Mouse (Mus musculus) megakaryocyte, embryonic 14.5 days (primary cell): ENCODE measurements at regions not wholly inside any gene's neighbourhood (a gene's known extent, or its start where the extent isn't known, plus 50 kb on each side); places are given as distances from the start of the nearest gene placed in this dataset.

ENCODE experiments used
- H3K27me3 ChIP-seq: replicated peaks from 2 replicates; pipeline ENCODE3; 2012; ENCODE audit warnings: inconsistent platforms
- H3K36me3 ChIP-seq: replicated peaks from 2 replicates; pipeline ENCODE3; 2012; ENCODE audit warnings: low read length, inconsistent platforms, mixed read lengths
- H3K4me1 ChIP-seq: 2 replicates; pipeline ENCODE4 v1.6.1; 2012; ENCODE audit warnings: inconsistent platforms
- H3K4me3 ChIP-seq: replicated peaks from 2 replicates; pipeline ENCODE3; 2012; ENCODE audit warnings: moderate library complexity, mild to moderate bottlenecking, inconsistent platforms
- H3K9me3 ChIP-seq: 2 replicates; pipeline ENCODE4 v1.6.1; 2012; ENCODE audit warnings: inconsistent platforms
- FLI1 ChIP-seq: IDR thresholded peaks from 2 replicates; pipeline ENCODE4 v1.6.1; 2012; ENCODE audit warnings: low read length, inconsistent platforms, mixed read lengths
- GATA1 ChIP-seq: IDR thresholded peaks from 3 replicates; pipeline ENCODE4 v1.6.1; 2012; ENCODE audit warnings: mixed read lengths, low read length, inconsistent platforms, borderline replicate concordance

- no peak for TF ChIP-seq GATA1
- no peak for TF ChIP-seq FLI1
- Histone ChIP-seq H3K4me1 (no peaks in the 10 kb centered on the region), H3K36me3 (no peaks in the 10 kb centered on the region), H3K4me3 (no peak overlapping the region), H3K27me3 (no peaks in the 10 kb centered on the region), H3K9me3 (peaks cover 4% of the 10 kb centered on the region)
Measured at GRCm38 (mm10) chr16:77945442-77945841, 343.5 kb upstream of the Gm11146 start.

GRCm38 (mm10) chr16:77931025-77931723 lies 329.3 kb upstream of the Gm11146 start:
- H3K4me3 ChIP-seq = no peak overlapping the region
- no peaks in the 10 kb centered on the region for H3K36me3 ChIP-seq
- H3K9me3 ChIP-seq = peaks cover 7% of the 10 kb centered on the region; the same call in 1 of the 2 replicates
- no peaks in the 10 kb centered on the region for H3K27me3 ChIP-seq
- TF ChIP-seq FLI1 = no peak
- no peak for TF ChIP-seq GATA1
- no peaks in the 10 kb centered on the region for H3K4me1 ChIP-seq

- Histone ChIP-seq H3K9me3 (peaks cover 10% of the 10 kb centered on the region; the same call in 1 of the 2 replicates), H3K4me1 (no peaks in the 10 kb centered on the region), H3K36me3 (no peaks in the 10 kb centered on the region), H3K27me3 (no peaks in the 10 kb centered on the region), H3K4me3 (no peak overlapping the region)
- no peak for TF ChIP-seq FLI1
- no peak for TF ChIP-seq GATA1
Measured at GRCm38 (mm10) chr16:77914160-77915070, 312.5 kb upstream of the Gm11146 start.

GRCm38 (mm10) chr16:77894247-77894646 lies 292.4 kb upstream of the Gm11146 start:
- no peak for TF ChIP-seq GATA1
- TF ChIP-seq FLI1 = no peak
- Histone ChIP-seq H3K4me3 (no peak overlapping the region), H3K36me3 (no peaks in the 10 kb centered on the region), H3K27me3 (no peaks in the 10 kb centered on the region), H3K4me1 (no peaks in the 10 kb centered on the region), H3K9me3 (peaks cover 12% of the 10 kb centered on the region)

GRCm38 (mm10) chr16:77893690-77894089 lies 291.8 kb upstream of the Gm11146 start:
- H3K4me1 ChIP-seq = no peaks in the 10 kb centered on the region
- no peak overlapping the region for H3K4me3 ChIP-seq
- TF ChIP-seq FLI1 (no peak), GATA1 (no peak)
- peaks cover 12% of the 10 kb centered on the region for H3K9me3 ChIP-seq
- no peaks in the 10 kb centered on the region for H3K27me3 ChIP-seq
- H3K36me3 ChIP-seq = no peaks in the 10 kb centered on the region

GRCm38 (mm10) chr16:77892731-77893130 lies 290.8 kb upstream of the Gm11146 start:
- Histone ChIP-seq H3K27me3 (no peaks in the 10 kb centered on the region), H3K9me3 (peaks cover 19% of the 10 kb centered on the region), H3K36me3 (no peaks in the 10 kb centered on the region), H3K4me1 (no peaks in the 10 kb centered on the region), H3K4me3 (no peak overlapping the region)
- TF ChIP-seq GATA1 (no peak), FLI1 (no peak)

GRCm38 (mm10) chr16:77889348-77889747 lies 287.5 kb upstream of the Gm11146 start:
- peaks cover 34% of the 10 kb centered on the region for H3K9me3 ChIP-seq
- no peak overlapping the region for H3K4me3 ChIP-seq
- H3K27me3 ChIP-seq = no peaks in the 10 kb centered on the region
- TF ChIP-seq FLI1 (no peak), GATA1 (no peak)
- no peaks in the 10 kb centered on the region for H3K36me3 ChIP-seq
- no peaks in the 10 kb centered on the region for H3K4me1 ChIP-seq

- no peaks in the 10 kb centered on the region for H3K4me1 ChIP-seq
- peaks cover 29% of the 10 kb centered on the region for H3K9me3 ChIP-seq
- no peaks in the 10 kb centered on the region for H3K27me3 ChIP-seq
- TF ChIP-seq GATA1 (no peak), FLI1 (no peak)
- H3K4me3 ChIP-seq = no peak overlapping the region
- no peaks in the 10 kb centered on the region for H3K36me3 ChIP-seq
Measured at GRCm38 (mm10) chr16:77885060-77885679, 283.3 kb upstream of the Gm11146 start.

GRCm38 (mm10) chr16:77884495-77884894 lies 282.6 kb upstream of the Gm11146 start:
- no peaks in the 10 kb centered on the region for H3K4me1 ChIP-seq
- no peaks in the 10 kb centered on the region for H3K36me3 ChIP-seq
- no peaks in the 10 kb centered on the region for H3K27me3 ChIP-seq
- peaks cover 28% of the 10 kb centered on the region for H3K9me3 ChIP-seq
- no peak for TF ChIP-seq FLI1
- TF ChIP-seq GATA1 = no peak
- H3K4me3 ChIP-seq = no peak overlapping the region

- TF ChIP-seq FLI1 (no peak), GATA1 (no peak)
- H3K9me3 ChIP-seq = 0 out of 2 replicates have a peak, but pooled peaks cover 3% of the 10 kb centered on the region
- H3K36me3 ChIP-seq = no peaks in the 10 kb centered on the region
- no peaks in the 10 kb centered on the region for H3K27me3 ChIP-seq
- no peak overlapping the region for H3K4me3 ChIP-seq
- H3K4me1 ChIP-seq = no peaks in the 10 kb centered on the region
Measured at GRCm38 (mm10) chr16:77877006-77877405, 275.1 kb upstream of the Gm11146 start.
